Mouse (Mus musculus) kidney, adult 18-20 months (tissue): ENCODE results near the gene Arhgef3.

Experiments
- DNase-seq: peaks from one replicate; pipeline ENCODE4 v3.0.0; 2021

Arhgef3 gene

GRCm38 (mm10) chr14:27272835-27273138 is 158.1 kb downstream of the Arhgef3 start:
- no peak for DNase-seq

GRCm38 (mm10) chr14:27273169-27273568 is 158.5 kb downstream of the Arhgef3 start:
- no peak for DNase-seq

- DNase-seq = no peak
These were observed 162.6 kb downstream of the Arhgef3 start for GRCm38 (mm10) chr14:27277259-27277658.

- DNase-seq = no peak
These were observed 165.6 kb downstream of the Arhgef3 start for GRCm38 (mm10) chr14:27280201-27280890.

- no peak for DNase-seq
These were observed 169.3 kb downstream of the Arhgef3 start for GRCm38 (mm10) chr14:27283956-27284355.

- no peak for DNase-seq
These were observed 171.5 kb downstream of the Arhgef3 start for GRCm38 (mm10) chr14:27286202-27286601.

GRCm38 (mm10) chr14:27289053-27289452 is 174.4 kb downstream of the Arhgef3 start:
- no peak for DNase-seq

GRCm38 (mm10) chr14:27292101-27292500 is 177.4 kb downstream of the Arhgef3 start:
- peak; percentile 37 for DNase-seq

- peak; percentile 78 for DNase-seq
These were observed 181.1 kb downstream of the Arhgef3 start for GRCm38 (mm10) chr14:27295821-27296220.

- peak; percentile 61 for DNase-seq
These were observed 182.3 kb downstream of the Arhgef3 start for GRCm38 (mm10) chr14:27296987-27297386.

- no peak for DNase-seq
These were observed 184.2 kb downstream of the Arhgef3 start for GRCm38 (mm10) chr14:27298875-27299274.

GRCm38 (mm10) chr14:27299705-27300104 is 185.0 kb downstream of the Arhgef3 start:
- DNase-seq = no peak

- peak; percentile 47 for DNase-seq
These were observed 187.2 kb downstream of the Arhgef3 start for GRCm38 (mm10) chr14:27301768-27302499.

GRCm38 (mm10) chr14:27303294-27303693 is 188.6 kb downstream of the Arhgef3 start:
- DNase-seq = no peak

- no peak for DNase-seq
These were observed 189.7 kb downstream of the Arhgef3 start for GRCm38 (mm10) chr14:27304408-27304807.

- DNase-seq = no peak
These were observed 194.1 kb downstream of the Arhgef3 start for GRCm38 (mm10) chr14:27308761-27309160.

GRCm38 (mm10) chr14:27310559-27311242 is 196.0 kb downstream of the Arhgef3 start:
- no peak for DNase-seq

GRCm38 (mm10) chr14:27312380-27312779 is 197.7 kb downstream of the Arhgef3 start:
- DNase-seq = no peak

GRCm38 (mm10) chr14:27315737-27316136 is 201.0 kb downstream of the Arhgef3 start:
- DNase-seq = no peak

- no peak for DNase-seq
These were observed 202.4 kb downstream of the Arhgef3 start for GRCm38 (mm10) chr14:27317146-27317545.

- no peak for DNase-seq
These were observed 204.7 kb downstream of the Arhgef3 start for GRCm38 (mm10) chr14:27319386-27319785.

GRCm38 (mm10) chr14:27322041-27322440 is 207.3 kb downstream of the Arhgef3 start:
- no peak for DNase-seq

GRCm38 (mm10) chr14:27324689-27325088 is 210.0 kb downstream of the Arhgef3 start:
- DNase-seq = no peak

GRCm38 (mm10) chr14:27325537-27325936 is 210.8 kb downstream of the Arhgef3 start:
- no peak for DNase-seq
